Mouse (Mus musculus) skeletal muscle tissue, adult 2 months (tissue): ENCODE measurements around the gene Dock9.
"Not testable (repeated sequence)": the region's sequence is repeated elsewhere in the genome, so short reads cannot be mapped to it uniquely, and the experiment has no call there.

Source experiments
- DNase-seq: peaks from one replicate; pipeline ENCODE4 v3.0.0-alpha.2; 2012; ENCODE audit warnings: low read depth, low spot score

Dock9 gene

DNA sequence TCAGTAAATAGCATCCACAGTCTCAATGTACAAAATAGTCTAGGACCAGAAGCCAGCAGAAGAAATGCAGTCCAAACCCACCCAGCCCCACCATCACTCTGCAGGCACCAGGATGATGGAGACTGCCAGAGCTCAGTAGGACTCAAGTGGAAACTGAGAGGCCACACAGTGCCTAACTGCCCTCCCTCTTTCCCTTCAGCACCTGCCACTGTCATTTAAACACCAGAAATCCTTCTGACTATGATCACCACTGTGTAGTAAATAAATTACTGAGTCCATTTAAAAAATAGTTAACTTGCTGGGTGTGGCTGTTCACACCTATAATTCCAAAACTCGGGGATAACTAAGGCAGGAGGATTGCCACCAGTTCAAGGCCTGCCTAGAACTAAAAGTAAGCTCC is 97.6 kb downstream of the Dock9 start:
- no peak for DNase-seq

DNA sequence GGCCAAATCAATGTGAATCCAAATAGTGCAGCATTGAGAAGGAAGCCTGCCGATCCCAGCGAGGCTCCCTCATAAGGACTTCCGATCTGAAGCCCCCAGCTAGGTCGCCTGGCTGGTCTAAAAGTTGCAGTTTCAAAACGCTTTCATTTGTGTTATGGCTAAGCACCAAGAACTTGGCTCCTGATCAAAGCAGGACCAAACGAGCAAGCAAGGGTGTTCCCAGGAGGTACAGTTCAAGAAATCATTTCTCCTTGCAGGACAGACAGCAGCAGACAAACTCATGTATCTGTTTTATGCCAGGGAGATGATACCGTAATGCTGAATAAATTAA is 99.1 kb downstream of the Dock9 start:
- DNase-seq, result no peak

DNA sequence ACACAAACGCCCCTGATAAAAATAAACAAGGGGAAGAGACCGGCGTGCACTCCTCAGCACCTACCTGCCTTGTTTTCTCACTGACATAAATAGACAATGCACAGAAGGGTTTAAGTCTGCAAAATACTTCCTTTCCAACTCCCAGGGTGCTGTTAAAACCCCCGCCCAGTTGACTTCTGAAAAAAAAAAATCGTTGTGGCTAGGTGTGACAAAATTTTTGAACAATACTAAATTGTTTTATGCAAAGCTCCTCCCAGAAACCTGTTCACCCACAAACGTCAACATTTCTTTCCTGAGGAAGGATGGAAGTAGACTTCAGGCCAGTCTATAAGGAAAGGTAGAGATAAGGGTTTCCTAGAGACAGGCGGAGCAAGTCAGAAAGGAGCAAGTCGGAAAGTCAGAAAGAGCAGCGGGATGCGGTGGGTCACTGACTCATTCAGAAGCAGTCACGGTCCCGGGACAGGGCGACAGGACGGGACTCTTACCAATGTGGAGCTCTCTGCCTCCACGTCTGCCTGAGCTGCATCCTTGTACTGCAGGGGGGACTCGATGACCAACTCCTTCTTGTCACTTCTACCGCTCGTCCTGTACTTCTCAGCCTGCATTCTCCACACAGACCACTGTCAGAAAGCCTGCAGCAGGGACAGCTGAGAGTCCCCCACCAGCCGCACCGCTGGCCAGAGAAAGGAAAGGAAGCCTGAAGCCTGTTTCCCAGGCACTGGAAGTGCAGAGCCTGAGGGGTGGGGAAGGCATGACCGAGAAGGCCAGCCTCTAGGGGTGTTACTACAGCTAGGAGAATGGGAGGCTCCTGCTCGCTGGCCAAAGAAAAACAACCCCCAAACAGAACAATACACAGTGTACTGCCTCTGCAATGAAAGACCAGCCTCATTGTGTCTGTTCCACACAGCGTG is 99.7 kb downstream of the Dock9 start:
- DNase-seq, result peak; percentile 65

DNA sequence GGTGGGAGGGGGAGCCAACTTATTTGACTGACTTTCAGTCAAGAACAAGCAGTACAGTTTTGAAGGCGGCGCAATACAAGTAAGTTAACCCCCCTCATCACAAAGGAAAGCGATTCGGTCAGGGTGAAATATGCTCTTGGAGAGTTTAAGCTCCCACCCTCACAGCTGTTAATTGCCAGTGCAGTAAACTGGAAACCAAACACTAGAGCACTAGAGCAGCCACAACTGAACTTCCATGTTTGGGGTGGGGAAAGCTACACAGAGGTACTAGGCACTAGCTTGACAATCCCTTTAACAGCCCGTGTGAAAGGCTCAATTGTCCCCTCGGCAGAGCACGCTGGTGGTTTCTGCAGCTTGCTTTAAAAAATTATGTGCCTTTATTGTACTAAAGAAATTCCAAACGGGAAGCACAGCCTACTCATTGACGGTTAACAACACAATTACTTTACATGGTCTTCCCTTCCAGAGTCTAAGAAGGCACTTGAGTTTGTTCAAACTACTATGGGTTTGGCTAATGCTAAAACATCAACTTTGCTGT is 100.4 kb downstream of the Dock9 start:
- DNase-seq, result no peak

DNA sequence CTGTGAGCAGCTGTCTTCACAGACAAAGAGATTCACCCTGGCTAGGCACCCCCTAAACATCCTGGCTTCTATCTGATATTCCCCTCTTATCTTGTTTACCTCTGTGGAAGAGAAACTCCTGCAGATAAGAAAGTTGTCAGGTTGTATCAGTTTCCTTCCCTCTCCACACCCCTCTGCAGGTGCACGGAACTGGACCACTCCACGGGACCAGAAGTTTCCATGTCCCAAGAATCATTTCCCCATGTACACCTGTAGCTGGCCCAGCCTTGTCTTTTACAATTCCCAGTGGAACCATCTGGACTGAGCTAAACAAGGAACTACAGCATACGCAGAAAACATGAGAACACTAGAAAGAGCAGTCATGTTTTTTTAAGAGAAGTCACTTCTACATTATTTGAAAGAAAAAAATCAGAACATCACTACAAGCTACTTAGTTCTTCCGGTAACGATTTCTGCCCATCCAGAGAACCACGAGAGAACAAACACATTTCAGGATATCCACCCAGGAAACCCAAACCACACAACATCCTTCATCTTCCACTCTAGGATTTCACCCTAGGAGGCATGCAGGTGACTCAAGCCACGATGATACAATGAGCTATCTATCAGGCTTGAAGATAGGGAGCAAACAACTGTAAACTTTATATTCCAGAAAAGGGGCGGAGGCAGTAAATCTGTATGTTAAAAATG is 101.1 kb downstream of the Dock9 start:
- DNase-seq, result no peak

DNA sequence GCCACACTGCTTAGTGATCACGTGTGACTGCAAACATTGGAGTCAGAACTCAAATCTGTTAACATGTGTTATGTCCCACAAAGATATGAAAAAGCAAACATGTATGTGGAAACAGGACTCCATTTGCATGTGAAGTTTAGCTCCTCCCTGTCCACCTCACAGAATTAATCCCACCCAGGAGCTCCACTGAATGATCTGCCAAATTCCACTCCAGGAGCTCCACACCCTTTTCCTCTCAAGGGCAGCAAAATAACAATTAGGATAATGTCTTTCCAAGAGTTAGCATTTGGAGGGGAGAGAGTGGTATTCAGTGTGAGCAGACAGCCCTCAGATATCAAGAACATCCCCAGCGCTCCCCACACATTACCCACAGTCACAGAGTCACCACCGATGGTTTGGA is 102.9 kb downstream of the Dock9 start:
- DNase-seq, result no peak

DNA sequence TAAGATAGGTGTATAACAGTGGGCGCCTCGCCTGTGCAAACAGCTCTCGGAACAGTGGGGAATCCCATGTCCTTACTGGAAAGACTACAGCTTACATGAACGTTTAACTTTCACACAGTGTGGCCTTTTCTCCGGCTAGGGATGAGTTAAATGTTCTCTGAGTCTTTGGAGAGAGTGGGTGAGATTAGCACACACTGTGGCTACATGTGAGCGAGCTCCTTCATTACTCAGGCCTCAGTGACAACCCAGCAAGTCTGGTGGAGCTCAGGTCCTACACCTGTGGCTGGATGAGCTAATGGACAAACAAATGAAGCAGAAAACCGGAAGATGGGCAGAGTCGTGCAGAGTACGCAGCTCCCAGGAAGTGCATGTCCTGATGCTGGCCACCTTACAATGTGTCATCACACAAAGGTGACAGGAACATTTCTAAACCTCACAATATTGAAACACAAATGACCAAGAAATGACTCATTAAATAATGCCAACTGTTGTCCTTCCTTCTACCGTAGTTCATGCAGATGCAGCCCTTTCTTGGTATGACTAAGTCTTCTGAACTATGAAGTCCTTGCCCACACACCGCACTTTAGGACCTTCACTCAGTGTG is 103.5 kb downstream of the Dock9 start:
- DNase-seq, result no peak

DNA sequence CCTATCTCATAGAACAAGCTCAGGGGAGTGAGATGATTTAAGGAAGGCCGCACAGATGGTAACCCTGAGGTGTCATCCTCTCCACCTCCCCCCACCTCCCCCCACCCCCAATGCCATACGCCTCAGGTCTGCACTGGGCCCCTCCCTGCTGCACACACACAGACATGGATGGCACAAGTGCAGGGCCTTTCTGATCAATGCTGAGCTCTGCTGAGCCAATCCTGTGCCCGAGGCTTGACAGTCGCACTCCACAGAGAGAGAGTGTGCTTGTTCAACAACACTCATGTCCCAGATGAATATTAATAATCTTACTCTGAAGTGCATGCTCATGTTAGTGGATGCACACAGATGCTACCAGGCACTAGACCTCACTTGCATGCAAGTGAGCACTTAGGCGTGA is 108.0 kb downstream of the Dock9 start:
- not testable (repeated sequence) for DNase-seq

DNA sequence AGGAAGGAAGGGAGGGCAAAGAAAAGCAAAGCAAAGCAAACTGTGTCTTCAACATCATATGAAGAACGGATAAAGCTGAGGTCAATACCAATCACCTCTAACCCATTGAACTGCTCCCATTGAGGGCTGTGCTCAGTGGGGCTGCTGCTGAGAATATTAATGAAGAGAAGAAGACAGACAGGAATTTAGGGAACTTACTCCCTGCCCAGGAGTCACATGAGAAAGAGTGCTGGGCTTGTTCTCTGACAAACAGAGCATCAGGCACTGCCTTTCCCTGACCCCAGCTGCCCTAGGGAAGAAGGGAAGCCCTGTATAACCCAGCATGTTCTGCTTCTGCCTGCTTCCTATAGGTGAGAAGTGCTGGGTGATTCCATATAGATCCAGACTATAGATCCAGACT is 109.5 kb downstream of the Dock9 start:
- DNase-seq, result no peak

DNA sequence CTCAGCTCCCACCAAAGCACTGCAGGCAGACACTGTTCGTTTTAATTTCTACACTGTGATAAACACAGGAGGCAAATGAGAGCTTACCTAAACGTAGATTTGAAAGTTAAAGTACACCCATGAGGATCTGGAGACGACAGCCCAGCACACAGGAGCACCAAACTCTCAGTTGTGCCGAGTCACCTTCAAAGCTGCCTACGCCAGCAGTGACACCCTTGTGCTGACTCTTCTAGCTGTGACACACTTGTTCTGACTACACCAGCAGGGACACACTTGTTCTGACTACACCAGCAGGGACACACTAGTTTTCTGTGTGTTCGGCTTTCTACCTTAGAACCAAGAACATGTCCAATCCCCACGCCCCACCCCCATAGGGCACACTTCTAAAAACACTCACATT is 110.4 kb downstream of the Dock9 start:
- no peak for DNase-seq

DNA sequence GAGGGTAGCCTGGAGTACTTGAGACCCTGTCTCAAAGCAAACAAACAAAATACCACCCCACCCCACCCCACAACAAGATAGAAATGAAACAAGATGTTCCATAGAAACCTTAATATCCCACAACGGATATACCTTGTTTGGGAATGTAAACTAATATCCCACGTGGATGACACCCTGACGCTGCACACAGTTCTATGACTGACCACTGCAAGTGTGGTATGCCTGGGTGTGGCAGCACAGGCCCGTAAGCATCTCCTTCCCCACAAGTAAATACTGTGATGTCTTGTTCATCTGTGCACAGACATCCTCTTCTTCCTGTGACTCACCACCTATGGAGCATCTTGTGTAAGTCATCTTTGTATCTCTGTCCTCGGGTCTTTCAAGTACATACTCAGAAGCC is 118.7 kb downstream of the Dock9 start:
- DNase-seq, result no peak

DNA sequence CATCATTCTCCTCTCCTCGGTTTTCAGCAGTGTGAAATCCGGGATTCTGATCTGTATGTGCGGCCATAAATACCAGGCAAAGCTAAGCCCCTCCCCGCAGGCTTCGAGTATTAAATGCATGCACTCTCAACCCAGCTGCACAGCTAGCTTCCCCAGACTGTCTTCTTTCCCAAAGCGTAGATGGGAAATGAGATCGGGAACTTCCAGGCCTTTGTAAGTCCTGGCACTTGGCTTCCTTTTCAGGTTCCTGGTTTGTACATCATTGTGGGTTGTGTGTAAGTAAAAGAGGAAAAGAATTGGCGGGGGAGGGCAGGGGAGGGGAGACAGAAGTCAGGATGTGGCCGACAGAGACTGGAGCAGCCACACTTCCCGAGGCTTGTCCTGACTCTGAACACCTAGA is 119.2 kb downstream of the Dock9 start:
- DNase-seq, result no peak

DNA sequence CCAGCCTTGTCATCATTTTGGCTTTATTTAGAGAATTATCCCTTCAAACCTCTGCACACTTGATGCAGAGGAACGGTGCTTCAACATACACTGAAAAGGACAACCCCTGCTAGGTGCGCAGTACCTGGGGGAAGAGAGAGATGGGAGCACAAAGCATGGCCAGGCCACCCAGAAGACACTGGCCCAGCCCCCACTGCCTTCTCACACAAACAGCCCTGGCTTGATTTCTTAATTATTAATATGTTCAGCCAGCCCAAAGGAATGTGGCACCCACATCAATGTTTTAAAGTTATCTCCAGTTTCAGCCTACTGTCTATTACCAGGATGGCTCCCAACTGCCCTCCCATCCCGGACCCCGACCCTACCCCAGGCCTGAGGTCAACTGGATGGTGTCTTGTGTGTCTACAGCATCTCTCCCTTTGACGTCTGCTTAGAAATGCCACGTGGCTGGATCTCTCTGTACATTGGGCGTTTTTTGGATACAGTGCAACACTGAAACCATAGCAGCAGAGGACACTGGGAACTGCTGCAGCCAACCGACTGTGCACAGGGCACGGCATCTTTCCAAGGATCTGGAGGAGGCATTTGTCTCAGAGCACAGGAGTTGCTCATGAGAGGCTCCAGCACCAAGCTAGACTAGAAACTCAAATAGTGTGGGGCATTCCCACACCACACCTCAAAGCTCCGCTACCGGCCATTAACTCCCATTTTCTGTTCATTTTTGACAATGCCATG is 120.9 kb downstream of the Dock9 start:
- no peak for DNase-seq

DNA sequence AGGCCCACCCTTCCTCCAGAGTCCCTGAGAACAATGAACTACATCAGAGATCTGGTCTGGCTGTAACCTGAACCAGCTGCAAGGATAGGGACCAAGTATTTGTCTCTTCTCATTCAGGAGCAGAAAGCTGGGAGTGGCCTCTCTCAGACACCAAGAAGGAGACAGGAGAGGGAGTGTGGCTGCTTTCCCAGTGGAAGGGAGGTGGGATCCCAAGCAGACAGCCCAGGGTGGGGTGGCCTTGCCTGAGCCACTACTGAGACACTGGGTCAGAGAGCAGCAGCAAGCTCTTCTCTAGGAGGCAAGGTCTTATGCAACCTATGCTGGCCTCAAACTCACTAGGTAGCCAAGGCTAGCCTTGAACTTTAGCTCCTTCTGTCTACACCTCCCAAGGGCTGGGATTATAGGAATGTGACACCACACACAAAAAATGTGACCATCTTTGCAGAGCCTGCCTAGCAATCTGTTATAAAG is 121.5 kb downstream of the Dock9 start:
- no peak for DNase-seq

DNA sequence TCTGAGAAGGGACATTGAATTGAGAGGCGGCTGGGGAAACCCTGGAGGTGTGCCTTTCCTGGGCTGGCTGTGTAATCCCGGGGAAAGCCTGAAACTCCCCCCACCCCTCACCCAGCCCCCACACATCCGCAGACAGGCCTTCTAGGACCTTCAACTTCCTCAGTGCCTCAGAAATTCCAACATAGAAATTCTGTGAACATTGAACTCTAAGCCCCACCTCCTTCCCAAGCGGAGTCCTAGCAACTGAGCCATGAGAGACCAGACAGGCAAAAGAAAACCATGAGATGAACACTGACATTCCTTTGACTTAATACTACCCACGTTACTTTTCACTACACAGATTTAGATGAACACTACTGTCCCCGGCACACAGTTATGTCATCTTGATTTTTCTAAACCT is 122.1 kb downstream of the Dock9 start:
- no peak for DNase-seq

DNA sequence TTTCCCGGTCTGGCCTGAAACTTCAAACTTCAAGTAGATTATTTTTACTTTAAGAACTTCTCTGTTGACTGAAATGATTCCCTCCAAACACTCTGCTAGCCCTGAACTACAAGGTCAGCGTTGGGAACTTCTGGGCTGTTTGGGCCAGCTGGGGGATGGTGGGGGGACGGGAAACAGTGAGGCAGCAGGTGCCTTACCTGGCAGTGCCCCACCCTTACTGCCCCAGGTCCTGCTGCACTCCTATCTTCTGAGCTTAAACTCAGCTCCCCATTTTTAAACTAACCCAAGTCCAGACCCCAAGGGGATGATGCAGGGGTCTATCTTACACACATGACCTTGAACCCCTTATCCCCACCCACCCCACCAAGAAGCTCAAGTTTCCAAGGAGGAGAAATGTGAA is 122.5 kb downstream of the Dock9 start:
- DNase-seq, result no peak

DNA sequence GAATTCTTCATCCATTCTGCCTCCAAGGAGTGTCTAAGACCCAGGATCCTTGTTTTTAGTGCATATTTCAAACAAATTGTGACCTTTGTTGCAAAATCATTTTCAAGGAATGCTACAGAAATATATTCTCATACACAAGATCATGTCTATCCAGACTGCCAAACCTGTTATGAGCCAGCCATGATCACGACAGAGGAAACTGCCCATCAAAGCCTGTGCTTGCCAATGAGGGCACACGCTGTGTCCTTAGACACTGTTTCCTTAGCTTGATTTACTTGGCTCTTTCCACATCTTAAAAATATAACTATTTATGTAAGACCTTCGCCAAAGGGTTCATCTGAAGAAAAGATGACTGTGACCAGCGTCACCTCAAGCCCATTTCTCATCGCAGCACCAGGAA is 127.6 kb downstream of the Dock9 start:
- DNase-seq, result no peak

DNA sequence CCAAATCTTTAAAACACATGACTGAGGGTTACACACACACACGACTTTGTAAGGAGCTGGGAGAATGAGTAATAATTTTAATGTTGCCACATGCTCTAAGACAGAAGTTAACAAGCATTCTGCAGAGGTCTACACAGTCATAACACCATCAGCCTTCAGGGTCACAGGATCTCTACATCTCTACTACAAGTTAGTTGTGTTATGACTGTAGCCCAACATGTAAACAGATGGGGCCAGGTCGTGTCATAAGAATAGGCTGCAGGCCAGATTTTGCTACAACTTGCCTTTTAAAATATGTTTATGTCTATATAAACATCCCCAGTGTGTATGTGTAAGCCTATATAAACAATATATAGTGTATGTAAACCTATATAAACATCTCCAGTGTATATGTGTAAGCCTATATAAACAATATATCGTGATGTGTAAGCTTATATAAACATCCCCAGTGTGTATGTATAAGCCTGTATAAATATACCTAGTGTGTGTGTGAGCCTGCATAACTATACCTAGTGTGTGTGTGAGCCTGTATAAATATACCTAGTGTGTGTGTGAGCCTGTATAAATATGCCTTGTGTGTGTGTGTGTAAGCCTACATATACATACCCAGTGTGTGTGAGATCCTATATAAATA is 130.9 kb downstream of the Dock9 start:
- no peak for DNase-seq

DNA sequence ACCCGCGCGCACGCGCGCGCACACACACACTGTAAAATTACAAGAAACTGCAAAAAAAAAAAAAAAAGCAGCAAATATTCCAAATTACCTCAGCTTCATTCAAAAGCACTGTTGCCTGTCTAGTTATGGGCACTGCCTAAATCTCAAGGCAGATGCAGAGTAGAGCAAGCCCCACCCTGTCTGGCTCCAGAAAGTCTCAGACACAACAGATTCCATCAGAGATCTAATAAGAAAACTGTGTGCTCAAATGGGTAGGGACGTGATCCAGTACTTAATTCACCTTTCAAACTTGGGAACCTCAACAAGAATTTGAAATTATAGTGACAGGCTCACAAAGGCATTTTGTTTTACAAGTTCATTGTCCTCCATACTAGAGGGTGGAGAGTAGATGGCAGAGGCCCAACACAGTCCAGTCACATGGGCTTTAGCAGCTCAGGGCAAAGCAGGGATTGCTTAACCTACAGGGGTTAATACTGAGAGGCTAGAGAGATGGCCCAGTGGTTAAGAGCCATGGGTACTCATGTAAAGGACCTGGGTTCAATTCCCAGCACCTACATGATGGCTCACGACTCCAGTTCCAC is 131.9 kb downstream of the Dock9 start:
- no peak for DNase-seq

DNA sequence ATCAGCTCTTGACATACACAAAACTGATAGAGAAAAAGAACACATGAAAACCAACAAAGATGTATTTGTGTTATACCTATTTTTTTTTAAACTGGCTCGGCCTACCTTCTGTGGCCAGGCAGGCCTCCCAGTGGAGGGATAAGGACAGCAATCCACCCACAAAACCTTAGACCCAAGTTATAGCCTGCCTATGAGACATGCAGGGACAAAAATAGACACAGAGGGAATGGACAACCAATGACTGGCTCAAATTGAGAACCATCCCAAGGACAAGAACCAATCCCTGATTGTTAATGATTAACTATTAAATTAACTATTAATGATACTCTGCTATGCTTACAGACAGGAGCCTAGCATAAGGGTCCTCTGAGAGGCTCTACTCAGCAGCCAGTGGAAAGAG is 133.7 kb downstream of the Dock9 start:
- no peak for DNase-seq

DNA sequence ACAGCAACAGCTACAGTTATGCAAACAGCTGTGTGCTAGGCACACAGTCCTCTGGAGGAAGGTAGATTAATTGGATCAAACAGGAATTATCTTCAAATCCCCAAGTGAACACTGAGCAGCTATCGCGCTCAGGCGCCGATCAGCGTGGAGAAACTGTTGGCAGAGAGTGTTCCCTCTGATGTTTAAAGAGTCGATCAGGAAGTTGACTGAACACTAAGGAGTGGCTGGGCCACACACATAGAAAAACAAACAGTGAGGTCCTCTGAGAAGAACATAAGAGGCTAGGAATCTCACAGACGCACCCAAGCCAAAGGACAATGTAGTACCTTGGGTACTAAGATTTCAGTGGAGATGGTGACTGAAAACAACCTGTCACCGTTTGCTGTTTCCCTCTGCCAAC is 136.7 kb downstream of the Dock9 start:
- DNase-seq, result no peak
